Mouse (Mus musculus): Measurements from ENCODE around the gene Pou3f1.
A peak's percentile ranks its signal among the peaks of the same experiment; 100 is the strongest.
"Not testable (repeated sequence)": the region's sequence is repeated elsewhere in the genome, so short reads cannot be mapped to it uniquely, and the experiment has no call there.

Gene Pou3f1

DNA sequence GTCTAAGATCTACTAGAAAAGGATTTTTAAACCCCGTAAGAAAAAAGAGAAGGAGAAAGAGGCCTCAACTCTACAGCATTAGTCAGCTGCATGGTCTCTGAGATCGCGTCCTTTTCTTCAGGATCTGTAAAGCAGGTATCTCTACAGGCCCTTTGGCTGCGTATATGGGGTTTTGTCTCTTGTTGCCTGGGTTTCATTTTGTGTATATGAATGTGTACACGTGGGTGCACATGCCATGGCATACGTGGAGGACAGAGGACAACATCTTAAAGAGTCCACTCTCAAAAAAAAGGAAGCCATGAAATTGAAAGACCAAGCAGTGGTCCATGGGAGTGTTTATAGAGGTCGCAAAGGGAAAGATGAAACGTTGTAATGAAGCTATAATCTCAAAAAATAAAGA is 34.8 kb downstream of the Pou3f1 start:
- DNase-seq (ENCODE audit: low spot score in 2 of 2) = no peak

DNA sequence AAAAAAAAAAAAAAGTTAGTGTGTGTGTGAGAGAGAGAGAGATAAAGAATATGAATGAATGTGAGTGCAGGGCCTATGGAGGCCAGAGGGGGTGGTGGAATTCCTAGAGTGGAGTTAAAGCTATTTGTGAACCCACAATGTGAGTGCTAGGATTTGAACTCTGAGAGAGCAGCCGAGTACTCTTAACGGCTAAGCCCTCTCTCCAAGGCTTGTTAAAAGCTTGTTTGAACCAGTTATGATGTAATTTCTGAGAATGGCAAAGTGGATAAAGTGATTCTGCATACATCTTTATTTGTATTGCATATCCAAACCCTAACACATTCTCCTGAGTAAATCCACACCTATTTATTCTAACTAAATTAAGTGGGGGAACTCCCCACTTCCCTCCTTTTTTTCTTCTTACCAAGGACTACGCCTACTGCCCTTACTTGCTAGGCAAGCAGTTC is 35.8 kb downstream of the Pou3f1 start:
- DNase-seq (ENCODE audit: low spot score in 2 of 2) = no peak

DNA sequence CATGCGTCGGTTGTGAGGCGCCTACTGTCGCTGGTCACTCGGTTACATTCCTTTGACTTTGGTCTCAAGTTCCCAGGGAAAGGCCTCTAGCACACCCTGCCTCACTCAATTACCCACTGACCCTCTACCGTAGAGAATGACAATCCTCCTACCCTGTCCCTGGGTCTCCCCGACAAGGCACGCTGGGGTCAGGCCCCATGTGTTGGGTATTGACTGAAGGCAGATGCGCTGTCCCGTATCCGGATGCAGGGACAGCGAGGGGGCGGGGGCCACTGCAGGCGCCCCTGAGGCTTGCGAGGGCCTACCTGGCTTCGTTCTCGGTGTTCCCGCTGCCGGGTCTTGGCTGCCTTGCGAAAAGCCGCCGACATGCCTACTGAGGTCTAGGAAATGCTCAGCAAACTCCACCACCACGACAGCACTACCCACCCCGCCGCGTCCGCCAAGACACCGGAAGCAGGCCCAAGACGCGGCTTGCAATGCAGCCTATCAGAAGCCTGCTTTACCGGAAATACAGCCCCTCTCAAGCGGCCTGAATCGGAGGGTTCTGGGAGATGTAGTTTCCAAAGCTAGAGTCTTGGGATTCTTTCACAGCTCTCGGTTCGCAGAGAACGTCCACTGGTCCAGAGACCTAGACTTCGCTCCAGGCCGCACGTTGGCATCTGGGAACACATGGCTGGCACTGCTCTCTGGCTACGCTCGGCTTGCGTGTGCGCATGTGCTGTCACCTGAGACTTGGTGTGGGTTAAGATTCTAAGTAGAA is 36.7 kb downstream of the Pou3f1 start, which contains the start of gene Utp11:
Gene Utp11 (minus strand): TSS at position 466 of the 760 bp plus-strand sequence.
- peak; percentile 81 to 91 for DNase-seq (ENCODE audit: low spot score in 2 of 2)

DNA sequence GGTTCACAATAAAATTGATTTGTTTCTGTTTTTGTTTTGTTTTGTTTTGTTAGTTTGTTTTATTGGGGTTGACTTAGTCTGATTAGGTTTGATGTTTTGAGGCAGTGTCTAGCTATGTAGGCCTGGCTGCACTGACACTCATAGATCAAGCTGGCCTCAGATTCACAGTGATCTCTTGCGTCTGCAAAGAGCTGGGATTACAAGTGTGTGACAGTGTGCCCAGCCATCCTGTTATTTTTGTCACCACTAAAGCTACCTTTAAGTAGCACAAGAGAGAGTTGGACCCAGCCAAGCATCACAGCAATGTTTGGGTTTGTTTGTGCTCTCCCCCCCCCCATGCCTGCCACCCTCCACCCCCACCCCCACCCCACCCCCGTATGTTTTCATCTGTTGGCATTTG is 38.0 kb downstream of the Pou3f1 start:
- DNase-seq (ENCODE audit: low spot score in 2 of 2) = no peak

DNA sequence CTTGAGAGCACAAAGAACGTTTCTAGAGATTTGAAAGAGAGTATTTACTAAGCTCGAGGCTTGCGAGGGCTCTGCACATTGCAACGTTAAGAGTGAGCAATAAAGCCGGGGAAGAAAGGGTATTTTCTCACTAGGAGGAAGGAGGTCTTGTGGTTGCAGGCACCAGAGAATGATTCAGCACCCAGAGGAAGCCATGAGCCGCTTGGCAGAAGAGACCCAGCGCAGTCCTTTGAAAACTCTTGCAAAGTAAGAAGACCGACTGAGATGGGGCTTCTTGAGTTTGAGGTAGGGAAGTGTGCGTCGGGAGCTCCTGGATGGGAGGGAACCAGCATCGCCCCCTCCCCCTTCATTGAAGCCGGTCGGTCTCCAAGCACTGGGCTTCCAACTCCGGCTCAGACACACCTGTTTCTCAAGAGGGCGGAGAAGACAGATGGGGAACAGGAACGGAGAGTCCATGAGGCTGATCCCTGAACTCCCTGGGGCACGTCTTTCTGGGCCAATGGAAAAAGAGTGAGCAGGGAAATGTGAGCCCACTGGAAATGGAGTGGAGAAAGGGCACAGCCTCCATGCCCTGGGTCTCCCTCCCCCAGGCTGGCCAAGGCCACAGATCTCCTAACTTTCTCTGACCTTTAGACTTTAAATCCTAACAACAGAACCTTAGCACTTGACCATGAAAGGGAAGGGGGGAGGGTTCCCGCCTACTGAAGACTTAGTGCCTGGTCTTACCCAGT is 39.3 kb downstream of the Pou3f1 start:
- no peak for DNase-seq (ENCODE audit: low spot score in 2 of 2)

DNA sequence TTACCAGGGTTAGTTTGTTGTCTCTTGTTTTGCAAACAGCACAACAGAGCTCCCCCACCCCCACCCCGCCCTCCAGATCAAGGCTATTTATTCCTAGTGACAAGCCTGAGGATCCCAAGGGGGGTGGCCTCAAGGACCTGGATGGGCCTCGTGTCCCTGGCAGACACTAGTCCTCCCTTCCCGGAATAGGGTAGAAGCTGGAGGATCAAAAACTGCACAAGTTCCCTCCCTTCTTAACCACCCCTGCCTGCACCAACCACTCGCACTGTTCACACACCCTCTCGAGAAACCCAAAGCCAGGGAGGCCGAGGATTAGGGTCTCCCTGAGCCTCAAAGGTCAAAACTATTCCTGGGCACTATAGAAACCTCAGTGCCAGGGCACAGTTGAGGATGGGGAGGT is 43.2 kb downstream of the Pou3f1 start:
- DNase-seq (ENCODE audit: low spot score in 2 of 2) = no peak

DNA sequence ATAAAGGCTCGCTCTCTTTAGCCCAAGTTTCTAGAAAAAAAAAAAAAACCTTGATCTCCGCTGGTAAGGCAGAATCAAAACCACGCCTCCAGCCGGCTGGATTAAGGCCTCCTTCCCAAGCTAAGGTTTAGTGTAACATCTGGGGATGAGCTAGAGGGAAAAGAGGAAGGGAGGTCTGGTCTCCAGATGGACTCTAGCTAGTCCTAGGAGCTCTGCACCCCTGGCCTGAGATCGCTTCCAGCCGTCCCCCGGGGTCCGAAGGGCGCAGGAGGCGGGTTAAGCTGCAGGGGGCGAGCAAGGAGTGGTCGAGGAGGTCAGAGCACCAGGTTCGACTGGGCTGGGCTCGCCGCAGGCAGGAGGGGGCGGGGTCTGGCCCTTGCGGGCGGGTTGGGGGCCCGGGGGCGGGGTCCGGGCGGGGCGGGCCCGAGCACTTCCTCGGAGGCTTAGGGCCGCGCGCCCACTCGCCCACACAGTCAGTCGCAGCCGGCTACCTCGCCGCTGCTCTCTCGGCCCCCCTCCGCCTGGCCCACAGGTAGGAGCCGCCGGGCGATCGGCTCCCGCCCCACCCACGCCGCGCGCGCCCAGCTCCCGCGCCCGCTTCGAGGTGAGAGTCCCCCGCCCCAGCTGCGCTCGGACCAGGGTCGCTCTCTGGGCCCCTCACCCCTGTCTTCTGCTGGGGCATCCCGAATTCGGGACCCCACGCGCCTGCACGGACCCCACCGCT is 43.8 kb downstream of the Pou3f1 start, which contains the start of gene Fhl3:
Gene Fhl3 (plus strand): TSS at position 454 of the 724 bp plus-strand sequence.
- peak; percentile 64 to 77 for DNase-seq (ENCODE audit: low spot score in 2 of 2)

DNA sequence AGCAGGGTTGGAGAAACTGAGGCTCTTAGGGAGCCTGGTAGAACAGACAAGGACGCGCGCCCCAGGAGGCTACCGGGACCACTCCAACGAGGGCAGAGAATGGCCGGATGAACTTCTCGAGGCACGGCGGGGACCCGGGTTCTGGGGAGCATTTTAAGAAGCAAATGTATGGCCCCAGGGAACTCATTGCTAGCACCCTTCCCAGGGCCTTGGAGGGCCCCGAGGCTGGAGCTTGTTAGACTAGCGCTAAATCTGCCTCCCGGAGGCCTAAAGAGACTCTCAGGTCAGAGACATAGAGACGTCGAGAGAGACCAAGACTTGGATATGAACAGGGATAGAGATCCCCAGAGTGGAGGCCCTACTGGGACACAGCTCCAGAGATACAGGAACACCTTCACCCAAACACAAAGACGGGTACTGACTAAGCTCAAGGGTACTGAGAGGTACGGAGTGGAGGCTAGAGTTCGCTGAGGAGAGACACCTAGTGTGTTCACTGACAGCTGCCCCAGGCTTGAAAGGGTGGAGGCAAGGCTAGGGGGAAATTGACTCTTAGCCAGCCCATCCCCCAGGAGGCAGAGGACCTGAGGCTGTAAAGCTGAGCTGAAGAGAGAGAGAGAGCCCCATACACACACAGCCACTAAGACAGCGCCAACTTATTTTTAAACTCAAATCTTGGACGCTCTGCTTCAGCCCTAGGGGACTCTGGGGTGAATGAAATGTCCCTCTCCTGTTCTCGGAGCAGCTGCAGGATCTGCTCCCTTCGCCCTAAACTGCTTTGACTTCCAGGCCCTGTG is 44.6 kb downstream of the Pou3f1 start:
- peak in 1 of 2 experiments; percentile 25 for DNase-seq (ENCODE audit: low spot score in 2 of 2)

DNA sequence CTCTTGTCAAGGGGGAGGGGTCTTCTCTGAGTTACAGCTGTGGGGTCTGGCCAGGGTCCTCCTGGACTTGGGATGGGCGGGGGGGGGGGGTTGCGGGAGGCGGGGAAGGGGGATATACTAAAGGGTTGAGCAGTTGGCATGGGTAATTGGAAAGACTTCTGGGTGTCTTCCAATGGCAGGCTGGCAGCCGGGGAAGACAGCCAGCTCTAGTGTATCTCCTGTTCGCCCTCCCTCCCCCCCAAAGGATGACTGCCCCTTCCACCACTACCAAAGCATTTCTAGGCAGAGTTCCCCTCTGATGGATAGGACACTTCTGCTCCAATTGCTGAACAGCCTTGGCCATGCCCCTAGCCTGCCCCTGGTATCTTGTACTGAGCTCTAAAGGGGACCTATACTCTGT is 45.3 kb downstream of the Pou3f1 start:
- DNase-seq (ENCODE audit: low spot score in 2 of 2) = no peak

DNA sequence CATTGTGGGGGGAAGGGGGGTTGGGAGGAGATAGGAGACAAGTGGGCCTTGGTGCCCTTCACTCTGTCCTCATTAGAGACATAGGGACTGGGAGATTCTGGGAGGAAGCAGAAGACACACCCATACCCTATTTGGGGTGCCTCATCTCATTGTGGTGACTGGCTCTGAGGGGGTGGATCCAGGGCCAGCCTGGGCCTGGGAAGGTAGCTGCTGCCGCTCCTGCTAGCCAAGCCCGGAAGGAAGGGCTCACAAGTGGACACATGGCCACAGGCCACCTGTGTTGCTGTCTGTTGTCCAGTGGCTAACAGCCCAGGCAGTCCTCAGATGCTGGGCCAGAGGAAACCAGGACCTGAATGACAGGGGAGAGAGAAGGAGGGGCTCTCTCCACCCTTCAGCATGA is 46.8 kb downstream of the Pou3f1 start:
- no peak for DNase-seq (ENCODE audit: low spot score in 2 of 2)

DNA sequence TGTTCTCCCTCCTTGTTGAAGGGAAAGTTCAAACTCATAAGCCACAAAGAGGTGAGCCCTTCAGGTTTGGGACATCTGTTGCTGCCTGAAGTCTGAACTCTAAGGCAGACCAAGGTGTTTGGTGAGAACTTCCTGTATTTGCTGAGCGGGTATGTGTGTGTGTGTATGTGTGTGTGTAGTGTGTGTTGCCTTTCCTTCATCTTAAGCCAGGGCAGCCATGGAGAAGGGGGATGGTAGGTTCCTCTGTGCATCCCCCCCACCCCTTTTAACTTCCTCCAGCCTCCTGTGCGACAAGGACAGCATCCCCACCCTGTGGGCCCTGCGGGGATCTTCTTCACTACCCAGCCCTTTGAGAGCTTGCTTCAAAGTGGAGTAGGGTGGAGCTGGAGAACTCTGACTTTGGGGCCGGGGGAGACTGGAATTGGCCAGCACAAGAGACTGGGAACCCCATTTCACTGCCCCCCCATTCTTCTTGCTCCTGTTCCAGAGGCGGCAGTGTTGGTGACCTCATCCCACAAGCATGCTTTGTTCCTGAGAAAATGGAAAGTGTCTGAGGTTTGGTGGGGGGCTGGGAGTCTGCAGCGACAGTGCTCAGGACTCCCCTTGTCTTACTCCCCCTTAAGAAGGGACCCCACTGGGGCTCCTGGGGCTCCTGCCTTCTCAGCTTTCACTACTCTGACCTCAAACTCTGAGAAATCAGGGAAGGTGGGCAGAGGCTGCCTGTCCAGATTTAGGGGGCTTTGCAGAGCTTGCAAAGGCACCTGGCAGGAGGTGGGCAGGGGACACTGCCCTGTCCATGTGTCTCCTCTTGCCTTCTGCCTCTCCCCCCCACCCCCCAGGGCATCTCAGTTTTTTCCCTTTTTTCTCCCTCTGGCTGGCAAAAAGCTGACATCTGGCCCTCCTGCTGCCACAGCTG is 47.5 kb downstream of the Pou3f1 start:
- DNase-seq (ENCODE audit: low spot score in 2 of 2) = no peak

DNA sequence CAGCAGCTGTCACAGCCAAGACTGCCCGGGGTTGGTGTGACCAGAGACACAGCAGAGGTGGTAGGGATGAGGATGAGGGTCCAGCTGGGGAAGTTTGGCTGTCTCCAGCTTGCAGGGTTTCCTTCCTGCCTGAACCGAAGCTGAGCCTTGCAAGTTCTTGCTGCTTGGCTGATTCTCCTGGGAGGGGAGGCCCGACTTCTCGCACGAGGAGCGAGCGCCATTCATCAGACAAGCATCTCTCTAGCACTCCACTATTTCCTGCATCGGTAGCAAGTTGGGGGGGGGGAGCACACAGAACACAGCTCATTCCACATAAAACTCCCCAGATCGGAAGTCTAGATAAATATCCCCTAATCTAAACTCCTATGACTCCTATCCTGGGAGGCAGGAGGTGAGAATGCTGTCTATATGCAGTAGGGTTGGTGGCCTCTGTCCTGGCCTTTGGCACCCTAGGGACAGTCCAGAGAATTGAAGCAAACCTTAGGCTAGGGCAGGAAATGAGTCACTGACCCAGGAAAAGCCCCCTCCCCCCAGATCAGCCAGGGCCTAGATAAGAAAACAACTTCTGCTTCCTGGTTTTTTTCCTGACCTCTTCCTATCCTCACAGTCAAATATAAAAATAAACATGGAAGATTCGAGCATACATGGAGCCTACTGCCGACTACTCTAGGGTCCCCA is 48.3 kb downstream of the Pou3f1 start:
- no peak for DNase-seq (ENCODE audit: low spot score in 2 of 2)

DNA sequence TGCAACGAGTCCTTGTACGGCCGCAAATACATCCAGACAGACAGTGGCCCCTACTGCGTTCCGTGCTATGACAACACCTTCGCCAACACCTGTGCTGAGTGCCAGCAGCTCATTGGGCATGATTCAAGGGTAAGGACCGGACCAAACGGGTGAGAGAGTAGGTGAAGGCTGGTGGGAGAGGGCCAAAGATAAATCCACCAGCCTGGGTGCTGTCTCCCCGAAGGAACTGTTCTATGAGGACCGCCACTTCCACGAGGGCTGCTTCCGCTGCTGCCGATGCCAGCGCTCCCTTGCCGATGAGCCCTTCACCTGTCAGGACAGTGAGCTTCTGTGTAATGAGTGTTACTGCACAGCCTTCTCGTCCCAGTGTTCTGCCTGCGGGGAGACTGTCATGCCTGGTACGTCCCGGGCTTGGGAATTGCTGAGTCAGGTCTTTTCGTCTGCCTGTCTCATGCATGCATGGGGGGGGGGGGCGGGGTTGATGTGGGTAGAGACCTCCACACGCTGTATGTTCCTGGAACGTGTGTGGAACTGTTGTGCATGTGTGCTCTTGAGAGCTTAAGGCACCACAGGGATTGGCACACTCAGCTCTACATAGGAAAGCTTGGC is 49.2 kb downstream of the Pou3f1 start:
- DNase-seq (ENCODE audit: low spot score in 2 of 2) = no peak

DNA sequence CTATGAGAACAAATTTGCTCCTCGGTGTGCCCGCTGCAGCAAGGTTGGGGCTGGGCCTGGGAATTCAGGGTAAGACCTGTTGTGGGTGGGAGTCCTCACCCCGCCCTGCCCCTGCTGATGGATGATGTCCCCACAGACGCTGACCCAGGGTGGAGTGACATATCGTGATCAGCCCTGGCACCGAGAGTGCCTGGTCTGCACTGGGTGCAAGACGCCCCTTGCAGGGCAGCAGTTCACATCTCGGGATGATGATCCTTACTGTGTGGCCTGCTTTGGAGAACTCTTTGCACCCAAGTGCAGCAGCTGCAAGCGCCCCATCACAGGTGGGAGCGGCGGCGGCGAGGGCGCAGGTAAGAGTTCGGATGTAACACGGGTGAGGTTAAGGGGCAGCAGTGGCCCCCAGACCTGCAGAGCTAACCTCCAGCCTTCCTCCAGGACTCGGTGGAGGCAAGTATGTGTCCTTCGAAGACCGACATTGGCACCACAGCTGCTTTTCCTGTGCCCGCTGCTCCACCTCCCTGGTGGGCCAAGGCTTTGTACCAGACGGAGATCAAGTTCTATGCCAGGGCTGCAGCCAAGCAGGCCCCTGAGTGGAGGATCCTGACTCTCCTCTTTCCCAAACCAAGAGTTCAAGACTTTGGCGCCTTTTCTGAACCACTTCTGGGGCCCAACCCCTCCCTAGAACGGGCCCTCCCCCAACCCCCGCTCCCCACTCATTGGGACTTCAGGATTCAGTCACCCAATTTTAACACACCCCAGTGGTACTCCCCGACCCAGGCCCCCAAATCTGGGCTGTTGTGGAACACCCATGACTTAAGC is 51.0 kb downstream of the Pou3f1 start:
- not testable (repeated sequence) for DNase-seq (ENCODE audit: low spot score in 2 of 2)

DNA sequence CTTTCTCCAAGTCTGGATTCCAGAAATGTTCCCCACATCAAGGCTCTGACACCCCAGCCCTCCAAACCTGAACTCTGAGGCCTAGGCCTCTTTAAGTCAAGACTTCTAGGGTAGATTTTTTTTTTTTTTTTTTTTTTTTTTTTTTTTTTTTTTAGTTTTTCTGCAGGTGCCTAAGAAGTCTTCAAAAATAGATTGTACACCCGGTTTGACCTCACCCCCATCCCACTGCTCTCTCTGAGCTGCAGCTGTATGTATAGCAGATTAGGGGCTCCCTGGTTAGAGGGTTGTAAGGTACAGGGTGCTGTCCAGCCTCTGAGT is 51.6 kb downstream of the Pou3f1 start:
- not testable (repeated sequence) for DNase-seq (ENCODE audit: low spot score in 2 of 2)

DNA sequence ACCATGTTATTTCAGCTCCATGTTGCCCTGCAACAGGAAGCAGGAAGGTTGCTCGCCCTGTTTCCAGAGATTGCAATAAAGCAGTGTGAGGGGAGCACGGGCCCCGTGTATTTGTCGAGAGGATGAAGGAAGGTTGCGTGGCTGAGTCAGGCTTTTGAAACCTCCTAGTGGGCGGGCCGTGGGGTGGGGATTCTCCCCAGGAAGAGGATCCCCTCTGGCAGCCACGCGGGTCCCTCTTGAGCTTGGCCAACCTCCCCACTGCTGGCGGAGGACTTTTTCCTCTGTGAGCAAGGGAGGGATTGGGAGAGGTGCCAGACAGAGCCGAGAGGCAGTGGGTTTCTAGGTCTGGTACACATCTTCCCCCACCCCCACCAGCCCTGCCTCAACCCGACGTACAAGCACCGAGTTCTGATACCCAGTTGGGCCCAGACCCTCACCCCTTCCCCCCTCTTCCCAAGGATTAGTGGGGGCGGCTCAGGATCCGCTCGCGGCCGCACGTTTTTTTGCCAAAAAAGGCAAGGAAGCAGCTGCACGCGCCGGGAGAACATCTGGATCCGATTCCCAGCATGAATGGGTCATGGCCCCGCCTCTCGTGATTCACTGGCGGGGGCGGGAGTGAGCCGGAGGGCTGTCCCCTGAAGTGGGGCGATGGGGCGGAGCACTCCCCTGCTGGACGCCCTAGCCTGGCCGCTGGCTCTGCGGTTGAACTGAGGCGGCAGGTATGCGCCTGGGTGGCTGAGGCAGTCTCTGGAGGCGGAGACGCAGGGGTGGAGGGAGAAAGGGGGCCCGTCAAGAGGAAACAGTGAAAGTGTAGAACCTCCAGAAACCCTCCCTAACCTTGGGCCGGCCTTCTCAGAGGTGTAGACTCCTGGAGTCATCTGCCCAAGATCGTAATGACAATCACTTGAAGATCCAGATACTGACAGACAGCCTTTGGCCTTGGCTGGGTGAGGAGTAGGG is 52.2 kb downstream of the Pou3f1 start:
- DNase-seq (ENCODE audit: low spot score in 2 of 2) = peak; percentile 76 to 86

DNA sequence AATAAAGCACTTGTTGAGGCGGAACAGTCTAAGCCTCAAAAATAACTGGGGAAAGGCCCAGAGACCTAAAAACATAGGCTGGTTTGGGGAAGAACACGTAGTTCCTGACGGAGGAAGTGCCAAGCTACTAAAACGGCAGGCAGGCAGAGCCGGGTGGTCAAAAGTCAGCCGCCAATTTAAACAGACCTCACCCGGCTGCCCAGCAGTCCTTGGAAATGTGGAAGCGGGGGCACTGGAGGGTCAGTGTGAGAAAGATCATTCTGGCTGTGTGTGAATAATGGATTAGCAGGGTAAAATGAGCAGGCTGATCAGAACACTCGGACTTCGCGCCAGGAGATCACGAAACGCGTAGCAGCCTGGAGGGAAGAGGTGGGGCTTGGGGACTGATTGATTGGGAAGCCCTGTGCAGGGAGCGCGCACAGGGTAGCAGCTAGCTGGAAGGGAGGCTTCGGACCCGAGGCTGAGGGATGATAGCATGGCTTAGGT is 53.4 kb downstream of the Pou3f1 start:
- DNase-seq (ENCODE audit: low spot score in 2 of 2) = no peak

Data from spleen, postnatal 4 days (tissue).